Mouse (Mus musculus) lung, embryonic 15.5 days (tissue): ENCODE results near the gene Hip1r. TPM values are rescaled to one million over a fixed set of nuclear protein-coding genes. Genes with fewer than 3 reads are reported as not detected.
A peak's percentile ranks its signal among the peaks of the same experiment; 100 is the strongest.

ENCODE experiments used
- ATAC-seq: fragments of 200-750 bp; cut with Nextera tagmentation; 2 replicates; pipeline ENCODE4 v1.8.0; 2017; ENCODE audit warnings: moderate number of reproducible peaks, borderline replicate concordance; ENCODE audit not compliant: low FRiP score, low TSS enrichment; ENCODE audit errors: extremely low read depth
- H3K27ac ChIP-seq: fragments of 300-500 bp; sonication (generic); 2 replicates; pipeline ENCODE4 v1.5.1; 2015; ENCODE audit warnings: moderate library complexity, mild to moderate bottlenecking, inconsistent platforms
- H3K27me3 ChIP-seq: fragments of 300-500 bp; sonication (generic); 2 replicates; pipeline ENCODE4 v1.6.1; 2015; ENCODE audit warnings: inconsistent platforms
- H3K36me3 ChIP-seq: fragments of 300-500 bp; sonication (generic); 2 replicates; pipeline ENCODE4 v1.6.1; 2015; ENCODE audit warnings: inconsistent platforms
- H3K4me1 ChIP-seq: fragments of 300-500 bp; sonication (generic); 2 replicates; pipeline ENCODE4 v1.6.1; 2015; ENCODE audit warnings: inconsistent platforms
- H3K4me2 ChIP-seq: fragments of 300-500 bp; sonication (generic); 2 replicates; pipeline ENCODE4 v1.6.1; 2015; ENCODE audit warnings: inconsistent platforms, mild to moderate bottlenecking, moderate library complexity
- H3K4me3 ChIP-seq: fragments of 300-500 bp; sonication (generic); 2 replicates; pipeline ENCODE4 v1.5.1; 2015; ENCODE audit warnings: mild to moderate bottlenecking, inconsistent platforms
- H3K9ac ChIP-seq: fragments of 300-500 bp; sonication (generic); 2 replicates; pipeline ENCODE4 v1.6.1; 2015; ENCODE audit warnings: inconsistent platforms
- H3K9me3 ChIP-seq: fragments of 300-500 bp; sonication (generic); 2 replicates; pipeline ENCODE4 v1.6.1; 2016; ENCODE audit warnings: inconsistent platforms
- WGBS: fragments of 180-500 bp; shearing (Covaris S2); methylation state at CpG from one replicate; pipeline ENCODE4 v1.1.7; 2015; 5-methylcytosine and 5-hydroxymethylcytosine counted together
- polyA plus RNA-seq: library from polyadenylated mRNA; unstranded; fragments of >200 nt; fragmentation: Nextera tagmentation; extraction: Ambion mirVana; gene quantifications from 2 replicates; pipeline ENCODE4 v1.2.1, GENCODE M21; 2015

The Hip1r gene
- polyA plus RNA-seq, 1 experiment from 2014 or later, result 13.3 TPM

- H3K4me2 ChIP-seq, result no peak overlapping the region
- H3K9ac ChIP-seq, result no peak overlapping the region
- no peaks in the 10 kb centered on the region for H3K9me3 ChIP-seq
- ATAC-seq, result no peak
- no peak overlapping the region for H3K4me3 ChIP-seq
- no peaks in the 10 kb centered on the region for H3K27me3 ChIP-seq
- H3K36me3 ChIP-seq, result no peaks in the 10 kb centered on the region
- H3K4me1 ChIP-seq, result peaks cover 7% of the 10 kb centered on the region
- H3K27ac ChIP-seq, result no peak overlapping the region
- 69% methylated on average over 20 of the region's 20 CpGs for WGBS
Measured at GRCm38 (mm10) chr5:123989941-123990885, 16.8 kb downstream of the Hip1r start.

- Histone ChIP-seq H3K27ac (no peak overlapping the region), H3K9me3 (no peaks in the 10 kb centered on the region), H3K4me1 (peaks cover 7% of the 10 kb centered on the region), H3K9ac (no peak overlapping the region), H3K4me3 (no peak overlapping the region), H3K36me3 (no peaks in the 10 kb centered on the region), H3K27me3 (no peaks in the 10 kb centered on the region), H3K4me2 (no peak overlapping the region)
- WGBS, result 76% methylated on average over 6 of the region's 6 CpGs
- ATAC-seq, result no peak
Measured at GRCm38 (mm10) chr5:123991321-123991720, 17.9 kb downstream of the Hip1r start.

- H3K9ac ChIP-seq, result no peak overlapping the region
- 0 out of 2 replicates have a peak, but pooled peaks have one; percentile 3 for ATAC-seq
- WGBS, result 61% methylated on average over 10 of the region's 10 CpGs
Measured at GRCm38 (mm10) chr5:123992193-123992637, 18.8 kb downstream of the Hip1r start.

GRCm38 (mm10) chr5:123992794-123993193 is 19.4 kb downstream of the Hip1r start:
- Histone ChIP-seq H3K4me2 (no peak overlapping the region), H3K9ac (no peak overlapping the region), H3K36me3 (no peaks in the 10 kb centered on the region), H3K4me3 (no peak overlapping the region), H3K4me1 (peaks cover 7% of the 10 kb centered on the region), H3K27ac (peak overlapping the region; percentile 69), H3K27me3 (no peaks in the 10 kb centered on the region), H3K9me3 (no peaks in the 10 kb centered on the region)
- 30% methylated on average over 5 of the region's 5 CpGs for WGBS
- ATAC-seq, result 0 out of 2 replicates have a peak, but pooled peaks have one; percentile 15

More at GRCm38 (mm10) chr5:123992193-123992637, 18.8 kb downstream of the Hip1r start:
- no peaks in the 10 kb centered on the region for H3K36me3 ChIP-seq
- no peaks in the 10 kb centered on the region for H3K9me3 ChIP-seq
- no peak overlapping the region for H3K4me2 ChIP-seq
- H3K4me3 ChIP-seq, result no peak overlapping the region
- H3K27me3 ChIP-seq, result no peaks in the 10 kb centered on the region
- H3K27ac ChIP-seq, result peak overlapping the region; percentile 69
- peaks cover 7% of the 10 kb centered on the region for H3K4me1 ChIP-seq

- Histone ChIP-seq H3K9ac (no peak overlapping the region), H3K27ac (0 out of 2 replicates have a peak overlapping the region, but pooled peaks have one; percentile 69), H3K4me1 (peaks cover 7% of the 10 kb centered on the region), H3K4me3 (no peak overlapping the region), H3K4me2 (no peak overlapping the region), H3K9me3 (no peaks in the 10 kb centered on the region), H3K27me3 (no peaks in the 10 kb centered on the region), H3K36me3 (no peaks in the 10 kb centered on the region)
- 60% methylated on average over 7 of the region's 7 CpGs for WGBS
- peak; percentile 56; the same call in 1 of the 2 replicates for ATAC-seq
Measured at GRCm38 (mm10) chr5:123993263-123994036, 20.0 kb downstream of the Hip1r start.

- Histone ChIP-seq H3K36me3 (no peaks in the 10 kb centered on the region), H3K4me2 (no peak overlapping the region), H3K9me3 (no peaks in the 10 kb centered on the region), H3K27ac (no peak overlapping the region), H3K27me3 (no peaks in the 10 kb centered on the region), H3K9ac (no peak overlapping the region), H3K4me1 (peaks cover 7% of the 10 kb centered on the region), H3K4me3 (no peak overlapping the region)
- ATAC-seq, result no peak
- 92% methylated on average over 7 of the region's 7 CpGs for WGBS
Measured at GRCm38 (mm10) chr5:123994468-123994867, 21.0 kb downstream of the Hip1r start.

GRCm38 (mm10) chr5:123995388-123995787 is 22.0 kb downstream of the Hip1r start:
- Histone ChIP-seq H3K9me3 (no peaks in the 10 kb centered on the region), H3K4me1 (peaks cover 7% of the 10 kb centered on the region), H3K4me2 (no peak overlapping the region), H3K27me3 (no peaks in the 10 kb centered on the region), H3K9ac (no peak overlapping the region), H3K36me3 (no peaks in the 10 kb centered on the region), H3K4me3 (no peak overlapping the region), H3K27ac (no peak overlapping the region)
- 46% methylated on average over 6 of the region's 6 CpGs for WGBS
- no peak for ATAC-seq

- Histone ChIP-seq H3K9ac (no peak overlapping the region), H3K27ac (no peak overlapping the region), H3K4me2 (no peak overlapping the region), H3K36me3 (no peaks in the 10 kb centered on the region), H3K27me3 (no peaks in the 10 kb centered on the region), H3K4me1 (peaks cover 7% of the 10 kb centered on the region), H3K4me3 (no peak overlapping the region), H3K9me3 (no peaks in the 10 kb centered on the region)
- no peak for ATAC-seq
- WGBS, result 68% methylated on average over 10 of the region's 10 CpGs
Measured at GRCm38 (mm10) chr5:123996194-123996593, 22.8 kb downstream of the Hip1r start.

- Histone ChIP-seq H3K9me3 (no peaks in the 10 kb centered on the region), H3K4me3 (no peak overlapping the region), H3K9ac (no peak overlapping the region), H3K27me3 (no peaks in the 10 kb centered on the region), H3K36me3 (no peaks in the 10 kb centered on the region), H3K4me2 (no peak overlapping the region), H3K4me1 (peaks cover 7% of the 10 kb centered on the region), H3K27ac (no peak overlapping the region)
- WGBS, result 83% methylated on average over 14 of the region's 14 CpGs
- no peak for ATAC-seq
Measured at GRCm38 (mm10) chr5:123996695-123997094, 23.3 kb downstream of the Hip1r start.

GRCm38 (mm10) chr5:123997211-123997751 is 23.9 kb downstream of the Hip1r start:
- H3K4me2 ChIP-seq, result no peak overlapping the region
- 82% methylated on average over 24 of the region's 24 CpGs for WGBS
- no peak overlapping the region for H3K9ac ChIP-seq
- H3K36me3 ChIP-seq, result no peaks in the 10 kb centered on the region
- H3K27me3 ChIP-seq, result no peaks in the 10 kb centered on the region
- H3K9me3 ChIP-seq, result no peaks in the 10 kb centered on the region
- ATAC-seq, result no peak
- peaks cover 5% of the 10 kb centered on the region for H3K4me1 ChIP-seq
- H3K4me3 ChIP-seq, result no peak overlapping the region
- H3K27ac ChIP-seq, result no peak overlapping the region

GRCm38 (mm10) chr5:123997811-123998210 is 24.4 kb downstream of the Hip1r start:
- H3K27me3 ChIP-seq, result no peaks in the 10 kb centered on the region
- no peaks in the 10 kb centered on the region for H3K4me1 ChIP-seq
- no peaks in the 10 kb centered on the region for H3K9me3 ChIP-seq
- no peak overlapping the region for H3K27ac ChIP-seq
- H3K9ac ChIP-seq, result no peak overlapping the region
- 72% methylated on average over 16 of the region's 16 CpGs for WGBS
- no peak overlapping the region for H3K4me2 ChIP-seq
- ATAC-seq, result no peak
- no peak overlapping the region for H3K4me3 ChIP-seq
- no peaks in the 10 kb centered on the region for H3K36me3 ChIP-seq
